Mouse (Mus musculus): ENCODE results near the gene Tdp2.

The Tdp2 gene

GRCm38 (mm10) chr13:24880208-24880607, 48.7 kb downstream of the Tdp2 start:
- DNase-seq (ENCODE audit: low spot score in 2 of 2): no peak

GRCm38 (mm10) chr13:24880704-24881103, 49.2 kb downstream of the Tdp2 start:
- DNase-seq (ENCODE audit: low spot score in 2 of 2): no peak

DNA sequence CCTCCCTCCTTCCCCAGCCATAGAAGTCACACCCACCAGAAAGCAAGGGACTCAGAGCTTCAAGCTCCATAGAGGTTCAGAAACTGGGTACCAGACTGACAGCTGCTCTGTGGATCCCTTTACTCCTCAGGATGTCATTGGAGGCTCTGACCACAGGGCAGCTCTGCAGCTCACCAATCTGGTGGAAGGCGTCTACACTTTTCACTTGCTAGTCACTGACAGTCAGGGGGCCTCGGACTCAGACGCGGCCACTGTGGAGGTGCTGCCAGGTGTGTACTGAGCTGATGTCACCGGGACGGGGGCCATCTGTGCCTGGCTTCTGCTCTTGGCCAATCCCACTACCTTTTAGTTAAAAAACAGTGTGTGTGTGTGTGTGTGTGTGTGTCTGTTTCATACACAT, 50.9 kb downstream of the Tdp2 start:
- DNase-seq (ENCODE audit: low spot score in 2 of 2): no peak

GRCm38 (mm10) chr13:24889554-24889953, 58.1 kb downstream of the Tdp2 start:
- DNase-seq (ENCODE audit: low spot score in 2 of 2): no peak

All from frontal cortex, postnatal 14 days (tissue).